Mouse (Mus musculus): Measurements from ENCODE around the gene Crebl2. TPM values are rescaled to one million over a fixed set of nuclear protein-coding genes. Genes with fewer than 3 reads are reported as not detected.

Gene Crebl2
- total RNA-seq, 2 experiments from 2014 or later, result 11.5 to 12.1 TPM

- intact Hi-C loops (cut with DNase I), result no loop called here
- DNase-seq (ENCODE audit: low spot score), result no peak
These were observed 12.7 kb upstream of the Crebl2 start for GRCm38 (mm10) chr6:134817051-134817928.

GRCm38 (mm10) chr6:134819741-134820140, 10.2 kb upstream of the Crebl2 start:
- no peak for DNase-seq (ENCODE audit: low spot score)
- intact Hi-C loops (cut with DNase I), result loop anchor here (10.0 kb wide), 1 partner anchor 165 kb away; no protein-coding TSS in a partner anchor

GRCm38 (mm10) chr6:134820411-134820810, 9.5 kb upstream of the Crebl2 start:
- intact Hi-C loops (cut with DNase I), result loop anchor here (10.0 kb wide), 1 partner anchor 166 kb away; no protein-coding TSS in a partner anchor

GRCm38 (mm10) chr6:134822844-134823243, 7.1 kb upstream of the Crebl2 start:
- no peak for DNase-seq (ENCODE audit: low spot score)
- intact Hi-C loops (cut with DNase I), result loop anchor here (10.0 kb wide), 1 partner anchor 168 kb away; no protein-coding TSS in a partner anchor

More at GRCm38 (mm10) chr6:134820411-134820810, 9.5 kb upstream of the Crebl2 start:
- no peak for DNase-seq (ENCODE audit: low spot score)

- intact Hi-C loops (cut with DNase I), result no loop called here
- no peak for DNase-seq (ENCODE audit: low spot score)
These were observed 822 bp downstream of the Crebl2 start for GRCm38 (mm10) chr6:134830776-134831175.

- no peak for DNase-seq (ENCODE audit: low spot score)
- intact Hi-C loops (cut with DNase I), result no loop called here
These were observed 4.8 kb downstream of the Crebl2 start for GRCm38 (mm10) chr6:134834585-134835251.

GRCm38 (mm10) chr6:134838111-134838510, 8.2 kb downstream of the Crebl2 start:
- intact Hi-C loops (cut with DNase I), result no loop called here
- no peak for DNase-seq (ENCODE audit: low spot score)

- intact Hi-C loops (cut with DNase I), result no loop called here
These were observed 10.4 kb downstream of the Crebl2 start for GRCm38 (mm10) chr6:134840346-134840745.

GRCm38 (mm10) chr6:134845726-134846125, 15.8 kb downstream of the Crebl2 start:
- intact Hi-C loops (cut with DNase I), result no loop called here
- no peak for DNase-seq (ENCODE audit: low spot score)

More at GRCm38 (mm10) chr6:134840346-134840745, 10.4 kb downstream of the Crebl2 start:
- no peak for DNase-seq (ENCODE audit: low spot score)

GRCm38 (mm10) chr6:134846308-134846707, 16.4 kb downstream of the Crebl2 start:
- DNase-seq (ENCODE audit: low spot score), result no peak
- intact Hi-C loops (cut with DNase I), result no loop called here

GRCm38 (mm10) chr6:134847550-134847949, 17.6 kb downstream of the Crebl2 start:
- intact Hi-C loops (cut with DNase I), result no loop called here
- DNase-seq (ENCODE audit: low spot score), result no peak

- no peak for DNase-seq (ENCODE audit: low spot score)
- intact Hi-C loops (cut with DNase I), result no loop called here
These were observed 18.4 kb downstream of the Crebl2 start for GRCm38 (mm10) chr6:134848197-134848890.

- intact Hi-C loops (cut with DNase I), result no loop called here
- no peak for DNase-seq (ENCODE audit: low spot score)
These were observed 19.5 kb downstream of the Crebl2 start for GRCm38 (mm10) chr6:134849461-134849860.

- no peak for DNase-seq (ENCODE audit: low spot score)
These were observed 20.0 kb downstream of the Crebl2 start for GRCm38 (mm10) chr6:134849985-134850384.

GRCm38 (mm10) chr6:134854782-134855181, 24.8 kb downstream of the Crebl2 start:
- no peak for DNase-seq (ENCODE audit: low spot score)
- intact Hi-C loops (cut with DNase I), result no loop called here

More at GRCm38 (mm10) chr6:134849985-134850384, 20.0 kb downstream of the Crebl2 start:
- intact Hi-C loops (cut with DNase I), result no loop called here

GRCm38 (mm10) chr6:134855926-134856325, 26.0 kb downstream of the Crebl2 start:
- intact Hi-C loops (cut with DNase I), result no loop called here
- no peak for DNase-seq (ENCODE audit: low spot score)

GRCm38 (mm10) chr6:134859021-134859420, 29.1 kb downstream of the Crebl2 start:
- DNase-seq (ENCODE audit: low spot score), result no peak
- intact Hi-C loops (cut with DNase I), result no loop called here

- intact Hi-C loops (cut with DNase I), result no loop called here
- DNase-seq (ENCODE audit: low spot score), result no peak
These were observed 30.3 kb downstream of the Crebl2 start for GRCm38 (mm10) chr6:134860275-134860674.

- DNase-seq (ENCODE audit: low spot score), result no peak
- intact Hi-C loops (cut with DNase I), result no loop called here
These were observed 31.4 kb downstream of the Crebl2 start for GRCm38 (mm10) chr6:134861386-134861785.

- intact Hi-C loops (cut with DNase I), result loop anchor here (1.0 kb wide), 1 partner anchor 203 kb away; no protein-coding TSS in a partner anchor
- DNase-seq (ENCODE audit: low spot score), result no peak
These were observed 32.7 kb downstream of the Crebl2 start for GRCm38 (mm10) chr6:134862671-134863104.
